Mouse (Mus musculus): ENCODE measurements around the gene Minos1.

Gene Minos1

DNA sequence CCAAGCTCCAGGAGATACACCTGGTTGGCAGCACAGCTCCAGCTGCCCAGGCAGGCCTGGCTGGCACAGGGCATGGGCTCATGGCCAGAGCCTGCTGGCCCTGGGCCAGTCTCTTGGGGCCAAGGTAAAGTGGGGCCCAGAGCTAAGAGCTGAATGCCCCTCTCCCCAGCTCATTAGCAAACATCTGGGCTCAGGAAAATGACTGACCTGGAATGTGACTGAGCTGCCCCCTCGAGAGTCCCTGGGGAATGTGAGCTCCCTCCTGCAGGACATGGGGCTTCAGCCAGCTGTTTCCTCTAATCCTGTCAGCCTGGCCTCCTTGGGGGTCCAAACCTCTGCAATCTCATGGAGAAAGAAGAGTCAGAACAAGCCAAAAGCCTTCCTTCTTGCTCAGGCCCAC is 35.5 kb downstream of the Minos1 start:
- 60% methylated on average over 1 of the region's 1 CpGs for WGBS

DNA sequence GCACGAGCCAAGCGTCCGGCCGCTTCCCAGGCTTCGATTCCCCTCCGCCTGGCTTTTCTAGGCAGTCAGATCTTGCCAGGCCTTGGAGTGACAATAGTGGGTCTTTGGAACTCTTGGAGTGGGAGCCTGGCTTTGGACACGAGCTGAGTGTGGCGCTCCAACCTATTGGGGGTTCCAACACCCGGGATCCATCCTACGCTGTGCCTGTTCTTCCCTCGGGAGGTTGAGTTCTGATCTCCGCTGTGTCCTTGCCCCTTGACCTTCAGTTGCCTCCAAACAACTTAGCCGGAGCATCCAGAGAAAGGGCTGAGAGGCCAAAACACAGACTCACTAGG is 37.8 kb downstream of the Minos1 start:
- WGBS = 42% methylated on average over 13 of the region's 13 CpGs

GRCm38 (mm10) chr4:139092356-139093195 is 38.3 kb downstream of the Minos1 start, which contains the start of gene Nbl1:
TSS of gene Nbl1 (minus strand) at chr4:139092993.
- WGBS = 2% methylated on average over 90 of the region's 105 CpGs

GRCm38 (mm10) chr4:139091478-139092355 is 39.2 kb downstream of the Minos1 start:
- WGBS = 9% methylated on average over 28 of the region's 28 CpGs

DNA sequence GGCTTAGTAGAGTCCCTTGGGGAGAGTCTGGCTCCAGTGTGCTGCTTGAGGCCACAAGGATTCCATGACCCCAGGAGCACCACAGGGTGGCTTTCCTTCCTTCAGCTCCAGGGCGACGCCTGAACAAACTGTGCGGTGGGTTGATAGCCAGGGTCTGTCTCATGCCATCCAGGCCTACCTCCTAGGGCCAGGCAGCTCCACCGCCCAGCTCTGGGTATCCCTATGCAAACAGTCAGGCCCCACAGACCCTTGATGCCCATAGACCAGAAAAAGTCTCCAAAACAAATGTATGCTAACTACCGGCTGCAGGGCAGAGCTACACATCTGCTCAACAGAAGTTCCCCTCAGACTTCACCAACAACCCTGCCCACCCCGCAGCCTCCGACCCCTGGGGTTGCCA is 39.8 kb downstream of the Minos1 start:
- WGBS = 85% methylated on average over 7 of the region's 7 CpGs

DNA sequence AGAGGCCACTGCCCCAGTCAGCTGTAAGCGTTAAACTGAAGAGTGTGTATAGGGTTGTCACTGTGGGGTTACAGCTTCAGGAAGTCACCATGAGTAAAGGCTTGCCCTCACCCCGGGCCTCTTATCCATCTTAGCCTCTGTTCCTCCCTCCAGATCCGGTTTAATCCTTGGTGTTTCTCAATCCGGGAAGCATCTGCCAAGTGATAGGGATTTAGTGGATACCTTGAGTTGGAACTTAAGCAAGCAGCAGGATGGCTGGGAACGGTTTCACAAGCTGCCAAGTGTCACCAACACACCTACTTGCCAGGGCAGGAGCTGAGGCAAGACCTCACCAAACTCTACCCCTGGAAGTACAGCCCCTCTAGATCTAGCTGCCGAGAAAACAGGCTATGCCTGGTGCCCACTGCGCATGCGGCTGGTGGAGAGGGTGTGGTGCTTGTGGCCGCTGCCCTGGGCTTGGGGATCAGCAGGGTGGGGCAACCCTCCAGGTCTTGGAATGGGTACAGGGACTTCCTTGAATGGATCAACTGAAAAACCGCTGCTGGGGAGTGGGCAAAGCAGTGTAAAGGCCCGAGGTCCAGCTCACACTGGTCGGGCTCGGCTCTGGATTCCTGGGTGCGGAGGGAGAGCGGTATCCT is 40.5 kb downstream of the Minos1 start:
- 84% methylated on average over 15 of the region's 15 CpGs for WGBS

GRCm38 (mm10) chr4:139088982-139089671 is 41.8 kb downstream of the Minos1 start:
- 79% methylated on average over 9 of the region's 9 CpGs for WGBS

DNA sequence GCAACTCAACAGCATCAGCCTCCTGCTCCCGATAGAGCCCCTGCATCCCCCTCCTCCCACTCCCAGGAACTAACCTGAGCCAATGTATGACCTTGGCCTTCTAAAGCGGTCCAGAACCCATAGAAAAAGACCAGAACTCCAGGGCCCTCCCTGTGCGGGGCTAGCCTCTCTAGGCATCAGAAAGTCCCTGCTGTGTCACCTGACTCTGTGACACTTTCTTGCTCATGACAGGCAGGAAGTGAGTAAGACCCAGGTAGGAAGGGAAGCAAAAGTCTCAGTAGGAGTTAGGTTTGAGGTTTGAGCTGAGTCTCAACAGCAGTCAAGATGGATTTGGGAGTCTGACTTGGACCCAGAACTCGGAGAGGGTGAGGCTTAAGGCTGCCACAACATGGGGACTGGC is 43.9 kb downstream of the Minos1 start:
- WGBS = 84% methylated on average over 4 of the region's 4 CpGs

- WGBS = 10% methylated on average over 5 of the region's 5 CpGs
These were observed 44.9 kb downstream of the Minos1 start for GRCm38 (mm10) chr4:139086037-139086436.

DNA sequence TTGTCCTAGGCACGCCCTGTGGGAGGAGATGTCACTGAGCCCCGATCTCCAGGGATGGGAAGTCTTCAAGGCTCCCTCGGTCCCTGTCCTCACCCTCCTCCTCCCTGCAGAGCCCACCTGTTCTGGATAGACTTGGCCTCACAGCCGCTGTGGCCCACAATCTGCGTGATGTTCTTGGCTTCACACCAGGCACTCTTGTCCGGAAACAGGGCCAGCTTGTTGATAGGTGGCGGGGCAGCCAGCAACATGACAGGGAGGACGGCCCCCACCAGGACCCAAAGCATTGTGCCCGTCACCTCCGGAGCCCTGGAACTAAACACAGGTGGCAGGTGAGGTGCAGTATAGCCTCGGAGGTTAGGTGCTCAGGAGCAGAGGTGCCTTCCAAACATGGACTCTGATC is 45.6 kb downstream of the Minos1 start:
- WGBS = 68% methylated on average over 11 of the region's 11 CpGs

- 27% methylated on average over 12 of the region's 12 CpGs for WGBS
These were observed 47.9 kb downstream of the Minos1 start for GRCm38 (mm10) chr4:139082790-139083564.

GRCm38 (mm10) chr4:139081270-139081931 is 49.5 kb downstream of the Minos1 start:
- WGBS = 51% methylated on average over 18 of the region's 18 CpGs

- 81% methylated on average over 7 of the region's 7 CpGs for WGBS
These were observed 50.7 kb downstream of the Minos1 start for GRCm38 (mm10) chr4:139080259-139080658.

- 82% methylated on average over 11 of the region's 11 CpGs for WGBS
These were observed 51.5 kb downstream of the Minos1 start for GRCm38 (mm10) chr4:139079439-139079838.

DNA sequence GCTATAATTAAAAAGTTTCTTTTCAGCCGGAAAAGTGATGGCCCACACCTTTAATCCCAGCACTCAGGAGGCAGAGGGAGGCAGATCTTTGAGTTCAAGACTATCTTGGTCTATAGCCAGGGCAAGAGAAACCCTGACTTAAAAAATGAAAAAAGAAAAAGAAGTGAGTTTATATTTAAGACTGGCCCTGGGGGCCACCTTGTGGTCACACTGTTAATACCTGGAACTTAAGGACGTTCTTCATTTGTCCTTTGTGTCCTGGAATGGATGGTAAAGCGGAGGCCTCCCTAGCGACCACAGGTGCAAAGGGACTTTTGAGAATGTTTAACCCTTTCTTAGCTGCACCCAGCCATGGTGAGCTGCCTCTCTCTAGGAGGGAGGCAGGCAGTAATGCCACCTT is 52.2 kb downstream of the Minos1 start:
- WGBS = 30% methylated on average over 4 of the region's 4 CpGs

DNA sequence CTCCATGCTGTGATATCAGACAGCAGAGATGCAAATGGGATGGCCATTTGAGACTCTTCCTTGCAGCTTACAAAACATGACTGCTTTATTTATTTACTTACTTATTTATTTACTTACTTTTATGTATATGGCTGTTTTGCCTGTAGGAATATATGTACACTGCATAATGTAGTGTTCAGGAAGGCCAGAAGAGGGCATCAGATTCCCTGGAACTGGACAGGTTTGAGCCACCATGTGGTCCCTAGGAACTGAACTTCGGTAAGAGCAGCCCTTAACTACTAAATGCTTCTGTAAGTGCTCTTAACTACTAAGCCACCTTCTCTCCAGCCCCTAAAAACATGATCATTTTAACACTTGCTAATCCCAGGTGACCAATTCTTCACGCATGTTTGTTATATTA is 52.6 kb downstream of the Minos1 start:
- 24% methylated on average over 2 of the region's 2 CpGs for WGBS

DNA sequence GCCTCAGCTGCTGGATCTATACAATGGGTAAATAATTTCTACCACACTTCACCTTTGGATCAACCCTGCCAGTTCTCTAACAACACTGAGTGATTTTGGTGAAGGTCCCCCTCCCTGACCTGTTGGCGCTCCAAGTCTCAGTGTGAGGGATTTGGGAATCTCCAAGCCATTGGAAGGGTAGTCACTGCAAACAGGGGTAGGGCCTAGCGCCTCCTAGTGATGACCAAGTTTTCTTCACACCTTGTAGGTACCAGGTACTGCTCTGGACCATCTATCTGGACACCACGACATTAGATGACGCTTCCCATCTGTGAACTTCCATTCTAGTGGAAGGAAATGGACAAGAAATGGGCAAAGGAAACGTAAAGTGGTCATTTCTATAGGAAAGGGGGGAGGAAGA is 55.0 kb downstream of the Minos1 start:
- 35% methylated on average over 5 of the region's 5 CpGs for WGBS

DNA sequence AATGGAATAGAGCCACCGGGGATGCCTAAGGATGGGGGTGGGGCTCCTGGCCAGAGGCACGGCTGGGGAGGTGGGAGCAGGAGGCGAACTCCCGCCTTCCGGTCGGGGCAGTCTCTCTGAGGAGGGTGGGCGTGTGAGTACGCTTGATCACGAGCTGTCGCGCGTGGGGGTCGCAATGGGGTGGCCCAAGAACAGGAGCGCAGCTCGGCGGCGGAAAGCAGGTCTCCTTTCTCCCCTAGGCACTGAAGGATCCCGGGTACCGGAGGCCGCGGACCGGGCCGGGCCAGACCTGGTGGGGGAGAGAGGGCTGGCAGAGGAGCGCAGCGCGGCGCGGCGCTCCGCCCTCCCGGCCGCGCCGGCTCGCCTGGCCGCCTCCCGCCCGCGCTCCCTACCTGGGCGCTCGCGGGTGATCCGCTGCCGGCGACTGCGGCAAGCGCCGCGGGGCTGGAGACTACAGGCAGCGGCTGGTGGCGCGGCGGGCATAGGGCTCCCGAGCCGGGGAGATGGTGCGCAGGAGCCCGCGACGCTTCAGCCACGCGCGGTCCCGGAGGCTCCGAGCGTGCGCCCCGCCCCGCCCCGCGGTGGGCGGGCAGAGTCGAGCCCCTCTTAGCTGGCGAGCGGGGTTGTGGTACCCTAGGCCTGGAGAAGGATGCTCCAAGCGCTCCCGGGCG is 55.7 kb downstream of the Minos1 start, which contains the start of gene Htr6:
Gene Htr6, minus strand, starts transcription at position 530 of the 671 bp plus-strand sequence.
- WGBS = under 1% methylated on average over 77 of the region's 77 CpGs

GRCm38 (mm10) chr4:139074060-139074459 is 56.9 kb downstream of the Minos1 start:
- WGBS = 31% methylated on average over 29 of the region's 29 CpGs

DNA sequence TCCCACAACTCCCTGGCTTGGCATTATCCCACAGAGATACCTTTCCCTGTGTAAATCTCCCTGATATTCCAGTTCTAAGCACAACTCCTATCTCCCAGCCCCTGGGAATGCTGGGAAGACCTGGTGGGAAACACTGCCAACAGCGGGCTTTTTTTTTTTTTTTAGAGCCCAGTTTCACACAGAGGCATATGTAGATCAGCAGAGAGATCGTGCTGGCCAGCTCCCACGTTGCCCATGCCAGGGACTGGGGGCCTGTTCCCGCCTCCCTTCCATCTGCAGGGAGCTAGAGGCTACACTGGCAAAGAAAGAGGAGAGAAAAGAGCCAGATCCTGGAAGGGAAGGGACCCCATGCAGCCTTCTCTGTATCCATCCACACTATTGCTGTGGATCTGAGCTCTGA is 62.6 kb downstream of the Minos1 start:
- WGBS = 11% methylated on average over 4 of the region's 4 CpGs
